Mouse (Mus musculus) T-helper 1 cell (primary cell): ENCODE results near the gene Ptpn6.
"Not testable (repeated sequence)": the region's sequence is repeated elsewhere in the genome, so short reads cannot be mapped to it uniquely, and the experiment has no call there.

ENCODE experiments used
- in situ Hi-C: fragments of 300-600 bp; cut with MboI, MseI; formaldehyde crosslinking; loops from one replicate; pipeline ENCODE4 v1.15.1; 2025; ENCODE audit warnings: high pct_unique_total_duplicates

The Ptpn6 gene

GRCm38 (mm10) chr6:124701338-124701737, 37.2 kb downstream of the Ptpn6 start:
- in situ Hi-C loops: loop anchor here (25.0 kb wide), 1 partner anchor 1889 kb away; the partner anchor contains the start of genes Foxj2 and Slc2a3

GRCm38 (mm10) chr6:124699962-124700610, 38.4 kb downstream of the Ptpn6 start:
- in situ Hi-C loops: loop anchor here (10.0 to 25.0 kb wide), 2 partner anchors 55 to 1888 kb away; partner anchors contain the start of genes Foxj2 and Slc2a3

- in situ Hi-C loops: loop anchor here (10.0 kb wide), 1 partner anchor 55 kb away; no protein-coding TSS in a partner anchor
These were observed 39.1 kb downstream of the Ptpn6 start for GRCm38 (mm10) chr6:124699366-124699765.

GRCm38 (mm10) chr6:124698751-124699150, 39.8 kb downstream of the Ptpn6 start:
- in situ Hi-C loops: loop anchor here (10.0 kb wide), 1 partner anchor 54 kb away; no protein-coding TSS in a partner anchor

- in situ Hi-C loops: loop anchor here (10.0 kb wide), 1 partner anchor 52 kb away; no protein-coding TSS in a partner anchor
These were observed 41.9 kb downstream of the Ptpn6 start for GRCm38 (mm10) chr6:124696441-124697150.

- in situ Hi-C loops: loop anchor here (10.0 kb wide), 1 partner anchor 50 kb away; no protein-coding TSS in a partner anchor
These were observed 44.2 kb downstream of the Ptpn6 start for GRCm38 (mm10) chr6:124694166-124694955.

- in situ Hi-C loops: loop anchor here (10.0 kb wide), 1 partner anchor 49 kb away; no protein-coding TSS in a partner anchor
These were observed 45.1 kb downstream of the Ptpn6 start for GRCm38 (mm10) chr6:124693243-124693981.

GRCm38 (mm10) chr6:124690517-124690916, 48.0 kb downstream of the Ptpn6 start:
- in situ Hi-C loops: loop anchor here (10.0 kb wide), 1 partner anchor 46 kb away; no protein-coding TSS in a partner anchor

- in situ Hi-C loops: no loop called here
These were observed 49.5 kb downstream of the Ptpn6 start for GRCm38 (mm10) chr6:124689011-124689410.

- in situ Hi-C loops: no loop called here
These were observed 50.3 kb downstream of the Ptpn6 start for GRCm38 (mm10) chr6:124688151-124688758.

GRCm38 (mm10) chr6:124686644-124687043, 51.9 kb downstream of the Ptpn6 start:
- in situ Hi-C loops: not testable (repeated sequence)

GRCm38 (mm10) chr6:124685606-124686386, 52.7 kb downstream of the Ptpn6 start:
- in situ Hi-C loops: no loop called here

GRCm38 (mm10) chr6:124683591-124684417, 54.7 kb downstream of the Ptpn6 start:
- in situ Hi-C loops: no loop called here

- in situ Hi-C loops: not testable (repeated sequence)
These were observed 56.2 kb downstream of the Ptpn6 start for GRCm38 (mm10) chr6:124682291-124682690.

- in situ Hi-C loops: no loop called here
These were observed 59.0 kb downstream of the Ptpn6 start for GRCm38 (mm10) chr6:124679486-124679885.

GRCm38 (mm10) chr6:124678769-124679168, 59.7 kb downstream of the Ptpn6 start:
- in situ Hi-C loops: no loop called here

GRCm38 (mm10) chr6:124676171-124676570, 62.3 kb downstream of the Ptpn6 start:
- in situ Hi-C loops: no loop called here

- in situ Hi-C loops: loop anchor here (25.0 kb wide), 1 partner anchor 813 kb away; the partner anchor contains the start of gene Cd9
These were observed 63.9 kb downstream of the Ptpn6 start for GRCm38 (mm10) chr6:124674591-124674990.

- in situ Hi-C loops: loop anchor here (25.0 kb wide), 1 partner anchor 814 kb away; the partner anchor contains the start of gene Cd9
These were observed 64.9 kb downstream of the Ptpn6 start for GRCm38 (mm10) chr6:124673619-124674018.
